Mouse (Mus musculus) heart, adult 18-20 months (tissue): ENCODE data around the gene Cox8b. TPM values are rescaled to one million over a fixed set of nuclear protein-coding genes. Genes with fewer than 3 reads are reported as not detected.

ENCODE experiments used
- DNase-seq, 2 experiments: peaks; one replicate each; pipeline ENCODE4 v3.0.0; 2021 to 2022; ENCODE audit warnings: mixed read lengths in 1 of 2
- total RNA-seq, 2 experiments: library from RNA; stranded (reverse); gene quantifications; 2 replicates each; pipeline ENCODE4 v1.2.3; 2021

Cox8b gene
- total RNA-seq, 2 experiments from 2014 or later, result 3,201 to 3,214 TPM

- DNase-seq, result no peak
Measured at GRCm38 (mm10) chr7:140874224-140874623, 26.0 kb downstream of the Cox8b start.

- DNase-seq, result no peak
Measured at GRCm38 (mm10) chr7:140864761-140865160, 35.5 kb downstream of the Cox8b start.

GRCm38 (mm10) chr7:140860728-140861127 is 39.5 kb downstream of the Cox8b start:
- no peak for DNase-seq

- no peak for DNase-seq
Measured at GRCm38 (mm10) chr7:140859997-140860396, 40.2 kb downstream of the Cox8b start.

- no peak for DNase-seq
Measured at GRCm38 (mm10) chr7:140858746-140859145, 41.5 kb downstream of the Cox8b start.

GRCm38 (mm10) chr7:140857550-140858505 is 42.4 kb downstream of the Cox8b start, which contains the start of gene Bet1l:
Bet1l (minus strand) TSS chr7:140857577.
- peak in 1 of 2 experiments; percentile 34 for DNase-seq

- peak; percentile 95 to 96 for DNase-seq
Measured at GRCm38 (mm10) chr7:140856785-140857549, 43.3 kb downstream of the Cox8b start, which contains the start of gene Ric8a. Ric8a (plus strand) TSS chr7:140856957.

- DNase-seq, result peak; percentile 89 to 95
Measured at GRCm38 (mm10) chr7:140855860-140856784, 44.1 kb downstream of the Cox8b start, which contains the start of gene Gm45785. Gm45785 (minus strand) TSS chr7:140856331.

- no peak for DNase-seq
Measured at GRCm38 (mm10) chr7:140855181-140855580, 45.1 kb downstream of the Cox8b start.

GRCm38 (mm10) chr7:140854483-140854882 is 45.8 kb downstream of the Cox8b start:
- DNase-seq, result no peak

- no peak for DNase-seq
Measured at GRCm38 (mm10) chr7:140853386-140853785, 46.9 kb downstream of the Cox8b start.

- no peak for DNase-seq
Measured at GRCm38 (mm10) chr7:140851916-140852315, 48.3 kb downstream of the Cox8b start.

Other genes with a start within 250 kb of the Cox8b start
- not detected for gene Olfr539, start 240.5 kb downstream of the Cox8b start, total RNA-seq
- gene Olfr45, start 218.5 kb downstream of the Cox8b start, total RNA-seq, result not detected
- not detected for gene Olfr541, start 203.2 kb downstream of the Cox8b start, total RNA-seq
- 10 to 100 TPM in 1 of 2 experiments, 1 to 10 TPM in 1; 6.0 to 49.3 TPM for gene Cyp2e1, start 136.7 kb downstream of the Cox8b start, total RNA-seq
- not detected for gene Syce1, start 112.6 kb downstream of the Cox8b start, total RNA-seq
- gene Zfp941, start 78.3 kb downstream of the Cox8b start, total RNA-seq, result under 1 TPM; 0.20 to 0.41 TPM
- 1 to 10 TPM in 1 of 2 experiments, under 1 TPM in 1; 0.77 to 2.4 TPM for gene Urah, start 65.4 kb downstream of the Cox8b start, total RNA-seq
- 10 to 100 TPM; 30.5 to 32.9 TPM for gene Scgb1c1, start 54.9 kb downstream of the Cox8b start, total RNA-seq
- gene Odf3, start 52.6 kb downstream of the Cox8b start, total RNA-seq, result not detected
- not detected for gene Gm45785, start 44.1 kb downstream of the Cox8b start, total RNA-seq
- gene Ric8a, start 43.5 kb downstream of the Cox8b start, total RNA-seq, result 10 to 100 TPM; 18.4 to 21.2 TPM
- gene Bet1l, start 42.9 kb downstream of the Cox8b start, total RNA-seq, result 1 to 10 TPM; 9.2 TPM
- 10 to 100 TPM; 76.5 to 84.0 TPM for gene Psmd13, start 18.5 kb downstream of the Cox8b start, total RNA-seq
- 10 to 100 TPM; 61.9 to 69.3 TPM for gene Sirt3, start 18.1 kb downstream of the Cox8b start, total RNA-seq
- not detected for gene Nlrp6, start 20.5 kb upstream of the Cox8b start, total RNA-seq
- gene Pgghg, start 40.9 kb upstream of the Cox8b start, total RNA-seq, result 1 to 10 TPM; 3.5 to 4.3 TPM
- under 1 TPM in 1 of 2 experiments, not detected in 1; 0.46 TPM for gene Ifitm5, start 49.8 kb upstream of the Cox8b start, total RNA-seq
- gene Gm45717, start 55.5 kb upstream of the Cox8b start, total RNA-seq, result not detected
- gene Ifitm2, start 55.5 kb upstream of the Cox8b start, total RNA-seq, result 10 to 100 TPM; 98.8 to 99.4 TPM
- gene Ifitm1, start 66.8 kb upstream of the Cox8b start, total RNA-seq, result 1 to 10 TPM; 2.6 to 8.3 TPM
- 100 to 1,000 TPM in 1 of 2 experiments, 10 to 100 TPM in 1; 94.8 to 129 TPM for gene Ifitm3, start 110.3 kb upstream of the Cox8b start, total RNA-seq
- gene Ifitm6, start 117.5 kb upstream of the Cox8b start, total RNA-seq, result not detected
- not detected for gene Gm17387, start 128.7 kb upstream of the Cox8b start, total RNA-seq
- gene B4galnt4, start 160.7 kb upstream of the Cox8b start, total RNA-seq, result not detected
- 1 to 10 TPM in 1 of 2 experiments, under 1 TPM in 1; 0.37 to 1.6 TPM for gene Pkp3, start 177.8 kb upstream of the Cox8b start, total RNA-seq
- gene Sigirr, start 200.1 kb upstream of the Cox8b start, total RNA-seq, result 1 to 10 TPM; 4.2 to 4.7 TPM
- gene Ano9, start 217.4 kb upstream of the Cox8b start, total RNA-seq, result not detected
- gene Ptdss2, start 221.9 kb upstream of the Cox8b start, total RNA-seq, result 10 to 100 TPM; 28.1 to 30.3 TPM